Mouse (Mus musculus) heart, embryonic 16.5 days (tissue): ENCODE measurements around the gene Dab1. TPM values are rescaled to one million over a fixed set of nuclear protein-coding genes. Genes with fewer than 3 reads are reported as not detected.

Experiments used
- ATAC-seq: fragments of 200-750 bp; cut with Nextera tagmentation; replicated peaks from 2 replicates; pipeline ENCODE4 v1.8.0; 2017; ENCODE audit warnings: moderate number of reproducible peaks; ENCODE audit not compliant: insufficient read depth, low FRiP score; ENCODE audit errors: extremely low read depth
- H3K27ac ChIP-seq: fragments of 300-500 bp; sonication (generic); 2 replicates; pipeline ENCODE4 v1.5.1; 2014; ENCODE audit warnings: mild to moderate bottlenecking, low read length, control low read depth, moderate library complexity
- H3K27me3 ChIP-seq: fragments of 300-500 bp; sonication (generic); 2 replicates; pipeline ENCODE4 v1.6.1; 2014; ENCODE audit warnings: low read length, mixed read lengths; ENCODE audit not compliant: control insufficient read depth, insufficient read depth
- H3K36me3 ChIP-seq: fragments of 300-500 bp; sonication (generic); 2 replicates; pipeline ENCODE4 v1.6.1; 2014; ENCODE audit not compliant: control insufficient read depth, insufficient read depth
- H3K4me1 ChIP-seq: fragments of 300-500 bp; sonication (generic); 2 replicates; pipeline ENCODE4 v1.6.1; 2014; ENCODE audit warnings: low read length, mixed read lengths; ENCODE audit not compliant: control insufficient read depth, insufficient read depth
- H3K4me2 ChIP-seq: fragments of 300-500 bp; sonication (generic); 2 replicates; pipeline ENCODE4 v1.6.1; 2014; ENCODE audit warnings: low read depth, mild to moderate bottlenecking, control low read depth, low read length
- H3K4me3 ChIP-seq: fragments of 300-500 bp; sonication (generic); 2 replicates; pipeline ENCODE4 v1.5.1; 2014; ENCODE audit warnings: mild to moderate bottlenecking, control low read depth, low read length
- H3K9ac ChIP-seq: fragments of 300-500 bp; sonication (generic); 2 replicates; pipeline ENCODE4 v1.6.1; 2014; ENCODE audit warnings: low read length, control low read depth
- H3K9me3 ChIP-seq: fragments of 300-500 bp; sonication (generic); replicated peaks from 2 replicates; pipeline ENCODE4 v1.6.1; 2016; ENCODE audit warnings: low read length; ENCODE audit not compliant: control insufficient read depth
- WGBS: fragments of 180-500 bp; shearing (Covaris S2); extraction: QIAGEN DNeasy Blood & Tissue Kit; methylation state at CpG from one replicate; pipeline ENCODE4 v1.1.7; 2014; 5-methylcytosine and 5-hydroxymethylcytosine counted together
- polyA plus RNA-seq: library from polyadenylated mRNA; unstranded; fragments of >200 nt; fragmentation: Nextera tagmentation; extraction: Ambion mirVana; gene quantifications from 2 replicates; pipeline ENCODE4 v1.2.1, GENCODE M21; 2015

Gene Dab1
- polyA plus RNA-seq, 1 experiment from 2014 or later = 0.85 TPM

DNA sequence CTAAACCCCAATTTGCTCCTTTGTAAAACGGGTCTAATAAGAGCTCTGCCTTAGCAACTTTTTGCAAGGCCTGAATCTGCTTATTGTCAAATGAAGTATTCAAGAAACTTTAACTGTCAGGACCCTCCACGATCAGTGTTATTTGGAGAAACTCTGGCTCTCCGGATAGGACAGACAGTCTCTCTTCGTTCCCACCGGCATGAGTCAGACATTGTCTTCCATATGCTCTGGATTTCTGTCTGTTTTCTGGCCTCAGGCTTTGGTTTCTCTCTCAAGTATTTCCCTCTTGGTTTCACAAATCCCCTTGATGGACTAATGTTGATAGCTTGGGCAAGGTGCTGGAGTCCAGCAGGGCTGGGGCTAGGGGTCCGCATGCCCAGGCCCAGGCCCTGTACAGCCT lies 59.3 kb downstream of the Dab1 start:
- ATAC-seq = no peak
- Histone ChIP-seq H3K4me3 (no peak overlapping the region), H3K27me3 (no peaks in the 10 kb centered on the region), H3K9me3 (no peaks in the 10 kb centered on the region), H3K4me2 (no peak overlapping the region), H3K9ac (no peak overlapping the region), H3K36me3 (no peaks in the 10 kb centered on the region), H3K4me1 (no peaks in the 10 kb centered on the region), H3K27ac (no peak overlapping the region)
- WGBS = 71% methylated on average over 6 of the region's 6 CpGs

DNA sequence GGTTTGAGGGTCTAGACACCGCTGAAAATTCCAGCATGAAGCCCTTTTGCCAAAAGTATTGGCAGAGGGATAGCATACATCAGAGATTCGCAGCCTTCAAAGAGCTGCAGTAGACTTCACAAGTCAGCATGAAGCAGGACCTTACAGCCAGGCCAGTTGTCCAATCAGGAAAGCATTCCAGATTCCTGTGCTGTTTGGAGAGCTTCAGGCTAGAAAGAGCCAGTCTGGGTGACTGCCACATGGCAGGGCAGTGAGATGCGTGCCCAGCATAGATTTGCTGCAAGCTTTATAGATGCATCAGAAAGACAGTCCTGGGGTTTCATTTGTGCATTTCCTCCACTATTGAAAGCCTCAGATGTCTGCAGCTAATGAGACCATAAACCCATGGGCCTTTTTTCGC lies 66.0 kb downstream of the Dab1 start:
- H3K9me3 ChIP-seq = no peaks in the 10 kb centered on the region
- no peaks in the 10 kb centered on the region for H3K27me3 ChIP-seq
- no peak for ATAC-seq
- H3K9ac ChIP-seq = no peak overlapping the region
- 63% methylated on average over 4 of the region's 4 CpGs for whole genome bisulfite sequencing
- H3K4me2 ChIP-seq = no peak overlapping the region
- H3K27ac ChIP-seq = no peak overlapping the region
- no peak overlapping the region for H3K4me3 ChIP-seq
- H3K36me3 ChIP-seq = no peaks in the 10 kb centered on the region
- H3K4me1 ChIP-seq = no peaks in the 10 kb centered on the region

DNA sequence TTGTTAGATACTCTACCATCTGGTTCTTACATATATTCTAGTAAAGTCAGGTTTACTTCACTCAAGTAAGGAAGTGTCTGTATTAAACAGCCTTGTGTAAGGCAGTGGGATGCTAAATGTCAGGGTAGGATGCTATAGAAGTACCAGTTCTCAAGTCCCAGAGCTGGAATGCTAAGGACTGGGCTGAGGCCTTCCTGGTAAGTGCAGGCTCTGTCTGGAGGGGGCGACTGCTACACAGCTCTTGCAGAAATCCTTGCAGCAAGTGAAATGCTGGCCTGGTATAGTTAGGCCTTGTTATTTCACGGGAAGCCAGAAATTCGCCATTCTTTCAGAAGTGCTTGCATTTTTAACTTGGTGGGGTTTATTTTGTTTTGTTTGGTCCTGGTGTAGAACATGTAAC lies 72.6 kb downstream of the Dab1 start:
- Histone ChIP-seq H3K27me3 (no peaks in the 10 kb centered on the region), H3K4me2 (no peak overlapping the region), H3K27ac (no peak overlapping the region), H3K36me3 (no peaks in the 10 kb centered on the region), H3K9me3 (no peaks in the 10 kb centered on the region), H3K4me3 (no peak overlapping the region), H3K9ac (no peak overlapping the region), H3K4me1 (no peaks in the 10 kb centered on the region)
- no peak for ATAC-seq
- WGBS = 54% methylated on average over 3 of the region's 3 CpGs

DNA sequence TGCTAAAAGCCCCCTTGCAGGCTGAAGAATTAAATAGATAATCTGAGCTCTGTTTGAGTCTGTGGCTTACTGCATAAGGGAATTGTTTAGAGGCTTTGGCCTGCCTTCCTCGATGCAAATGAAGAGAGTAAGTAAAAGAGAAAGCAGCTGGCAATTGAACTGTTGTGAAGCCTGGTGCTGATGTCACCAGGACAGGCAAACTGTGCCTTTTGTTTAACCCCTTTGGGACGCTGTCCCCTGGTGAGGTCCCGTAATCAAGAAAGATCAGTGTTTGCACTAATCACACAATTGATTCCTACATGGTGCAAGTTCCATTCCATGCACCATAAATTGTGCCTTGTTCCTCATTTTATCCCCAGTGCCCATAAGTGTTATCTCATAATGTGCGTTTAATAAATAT lies 80.6 kb downstream of the Dab1 start:
- no peak overlapping the region for H3K4me3 ChIP-seq
- no peaks in the 10 kb centered on the region for H3K27me3 ChIP-seq
- no peak overlapping the region for H3K9ac ChIP-seq
- H3K4me1 ChIP-seq = no peaks in the 10 kb centered on the region
- ATAC-seq = no peak
- H3K9me3 ChIP-seq = no peaks in the 10 kb centered on the region
- H3K36me3 ChIP-seq = no peaks in the 10 kb centered on the region
- H3K27ac ChIP-seq = no peak overlapping the region
- 48% methylated on average over 4 of the region's 4 CpGs for WGBS
- no peak overlapping the region for H3K4me2 ChIP-seq

DNA sequence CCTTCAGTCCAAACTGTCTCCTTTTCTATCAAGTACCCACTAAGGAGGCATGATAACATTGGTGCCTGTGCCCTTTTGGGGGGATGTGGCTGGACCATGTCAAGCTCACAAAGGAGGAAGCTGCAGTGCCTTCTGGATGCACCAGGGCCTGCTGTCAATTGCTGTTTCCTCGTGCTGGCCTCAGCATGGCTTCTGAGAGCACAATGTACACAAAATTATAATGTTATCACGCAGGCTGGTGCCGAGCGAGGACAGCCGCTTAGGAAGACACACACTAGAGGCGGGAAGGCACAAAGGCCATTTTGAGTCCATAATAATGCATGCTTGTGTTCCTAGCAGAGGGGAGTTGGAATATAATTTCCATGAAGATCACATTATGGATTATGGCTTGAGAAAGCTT lies 81.2 kb downstream of the Dab1 start:
- no peaks in the 10 kb centered on the region for H3K36me3 ChIP-seq
- no peak overlapping the region for H3K27ac ChIP-seq
- no peak overlapping the region for H3K4me3 ChIP-seq
- no peaks in the 10 kb centered on the region for H3K27me3 ChIP-seq
- H3K4me1 ChIP-seq = no peaks in the 10 kb centered on the region
- H3K4me2 ChIP-seq = no peak overlapping the region
- H3K9ac ChIP-seq = no peak overlapping the region
- 74% methylated on average over 6 of the region's 6 CpGs for WGBS
- H3K9me3 ChIP-seq = no peaks in the 10 kb centered on the region
- no peak for ATAC-seq

DNA sequence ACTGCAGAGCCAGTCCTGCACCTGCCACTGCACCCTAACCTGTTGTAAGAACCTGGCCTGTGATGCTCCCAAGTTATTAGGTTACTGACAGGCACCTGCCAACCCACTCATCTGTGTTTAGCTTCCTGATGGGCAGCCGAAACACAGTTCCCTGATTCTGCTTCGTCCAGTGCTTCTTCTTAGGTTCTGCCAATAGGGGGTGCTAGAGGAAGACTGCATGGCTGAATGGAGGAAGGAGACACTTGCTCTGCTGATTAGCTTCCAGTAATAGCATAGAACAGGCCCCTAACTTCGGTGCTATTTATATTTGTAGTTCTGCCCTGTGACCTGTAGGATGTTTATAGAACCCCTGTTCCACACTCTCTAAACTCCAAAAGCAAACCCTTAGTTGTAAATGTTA lies 83.0 kb downstream of the Dab1 start:
- H3K36me3 ChIP-seq = no peaks in the 10 kb centered on the region
- no peak for ATAC-seq
- no peaks in the 10 kb centered on the region for H3K27me3 ChIP-seq
- no peaks in the 10 kb centered on the region for H3K9me3 ChIP-seq
- H3K4me2 ChIP-seq = no peak overlapping the region
- 24% methylated on average over 3 of the region's 3 CpGs for WGBS
- no peak overlapping the region for H3K27ac ChIP-seq
- H3K9ac ChIP-seq = no peak overlapping the region
- no peaks in the 10 kb centered on the region for H3K4me1 ChIP-seq
- H3K4me3 ChIP-seq = no peak overlapping the region

DNA sequence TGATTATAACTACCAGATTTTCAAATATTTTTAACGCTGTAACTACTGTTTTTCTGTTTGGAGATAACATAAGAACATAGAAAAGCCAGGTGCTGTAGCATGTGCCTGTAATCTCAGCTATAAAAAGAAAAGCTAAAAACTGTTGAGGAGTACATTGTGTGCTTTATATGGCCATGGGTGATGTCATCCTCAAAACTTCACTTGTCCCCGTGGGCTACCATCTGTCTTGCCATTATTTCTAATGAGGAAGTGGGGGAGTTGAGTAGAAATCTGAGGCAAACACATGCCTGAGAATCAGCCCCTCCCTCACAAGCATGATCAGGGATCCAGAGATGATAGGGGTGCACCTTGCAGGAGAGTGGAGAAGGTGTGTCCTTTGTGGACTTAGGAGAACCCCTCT lies 85.3 kb downstream of the Dab1 start:
- Histone ChIP-seq H3K9me3 (no peaks in the 10 kb centered on the region), H3K9ac (no peak overlapping the region), H3K4me3 (no peak overlapping the region), H3K4me1 (no peaks in the 10 kb centered on the region), H3K27me3 (no peaks in the 10 kb centered on the region), H3K36me3 (no peaks in the 10 kb centered on the region), H3K27ac (no peak overlapping the region), H3K4me2 (no peak overlapping the region)
- 58% methylated on average over 2 of the region's 2 CpGs for WGBS
- no peak for ATAC-seq

DNA sequence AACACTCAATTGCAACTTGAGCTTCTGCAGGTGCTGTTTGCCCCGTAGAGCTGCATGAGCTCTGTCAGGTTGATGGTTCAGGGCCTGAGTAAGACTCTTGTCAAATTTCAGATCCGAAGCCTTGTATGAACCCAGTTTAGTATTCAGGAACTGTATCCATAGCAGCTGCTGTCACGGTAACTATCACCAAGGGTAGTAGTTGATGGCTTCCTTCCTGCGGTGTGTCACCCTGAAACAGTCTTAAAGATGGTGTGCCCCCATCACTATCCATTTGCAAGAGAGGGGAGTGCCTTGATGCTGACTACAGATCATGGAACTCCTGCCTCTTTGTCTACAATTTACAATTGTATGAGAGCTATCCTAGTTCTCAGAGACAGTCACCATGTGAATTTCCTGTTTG lies 87.3 kb downstream of the Dab1 start:
- no peak for ATAC-seq
- Histone ChIP-seq H3K27me3 (no peaks in the 10 kb centered on the region), H3K9me3 (no peaks in the 10 kb centered on the region), H3K9ac (no peak overlapping the region), H3K27ac (no peak overlapping the region), H3K4me3 (no peak overlapping the region), H3K36me3 (no peaks in the 10 kb centered on the region), H3K4me1 (no peaks in the 10 kb centered on the region), H3K4me2 (no peak overlapping the region)
- WGBS = 61% methylated on average over 4 of the region's 4 CpGs

DNA sequence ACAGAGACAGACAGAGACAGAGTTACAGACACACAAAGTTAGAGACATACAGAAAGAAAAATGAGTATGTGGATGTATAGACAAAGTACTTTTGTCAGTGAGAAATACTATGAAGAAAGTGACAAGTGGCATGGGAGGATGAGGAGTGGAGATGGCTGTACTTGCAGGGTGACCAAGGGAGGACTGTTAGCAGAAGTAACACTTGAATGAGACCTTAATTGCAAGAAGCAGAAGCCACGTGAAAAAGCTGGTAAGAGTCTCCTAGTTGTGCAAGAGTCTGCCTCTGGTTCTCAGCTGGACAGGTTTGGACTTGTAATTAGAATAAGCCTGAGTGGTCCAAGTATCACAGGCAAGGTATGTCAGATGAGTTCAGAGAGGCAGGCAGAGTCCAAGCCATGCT lies 88.0 kb downstream of the Dab1 start:
- Histone ChIP-seq H3K9ac (no peak overlapping the region), H3K4me1 (no peaks in the 10 kb centered on the region), H3K9me3 (no peaks in the 10 kb centered on the region), H3K36me3 (no peaks in the 10 kb centered on the region), H3K27me3 (no peaks in the 10 kb centered on the region), H3K4me2 (no peak overlapping the region), H3K4me3 (no peak overlapping the region), H3K27ac (no peak overlapping the region)
- ATAC-seq = no peak
- 35% methylated on average over 1 of the region's 1 CpGs for WGBS

DNA sequence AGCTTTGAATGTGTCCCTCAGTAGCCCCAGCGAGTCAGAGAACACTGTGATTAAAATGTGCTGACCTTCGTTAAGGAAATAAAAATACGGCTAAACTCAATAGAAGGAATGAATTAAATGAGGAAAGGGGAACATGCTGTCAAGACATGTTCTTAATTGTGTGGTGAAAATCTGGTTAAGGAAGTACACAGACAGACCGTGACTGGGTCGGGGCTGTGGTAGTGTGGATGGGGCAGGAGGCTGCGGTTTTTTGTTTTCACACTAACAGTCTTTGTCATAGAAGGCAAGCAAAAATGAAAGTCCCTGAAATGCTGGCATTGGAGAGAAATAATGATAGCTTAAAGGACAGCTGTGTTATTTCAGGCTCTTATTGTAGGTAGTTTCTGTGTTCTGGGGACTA lies 92.2 kb downstream of the Dab1 start:
- no peaks in the 10 kb centered on the region for H3K27me3 ChIP-seq
- 79% methylated on average over 6 of the region's 6 CpGs for WGBS
- H3K9me3 ChIP-seq = no peaks in the 10 kb centered on the region
- no peaks in the 10 kb centered on the region for H3K4me1 ChIP-seq
- no peak overlapping the region for H3K4me3 ChIP-seq
- H3K36me3 ChIP-seq = no peaks in the 10 kb centered on the region
- no peak overlapping the region for H3K27ac ChIP-seq
- no peak for ATAC-seq
- H3K9ac ChIP-seq = no peak overlapping the region
- no peak overlapping the region for H3K4me2 ChIP-seq
